Comparison of ENCODE assay signal across 22 mouse cellular contexts in the genomic region with DNA sequence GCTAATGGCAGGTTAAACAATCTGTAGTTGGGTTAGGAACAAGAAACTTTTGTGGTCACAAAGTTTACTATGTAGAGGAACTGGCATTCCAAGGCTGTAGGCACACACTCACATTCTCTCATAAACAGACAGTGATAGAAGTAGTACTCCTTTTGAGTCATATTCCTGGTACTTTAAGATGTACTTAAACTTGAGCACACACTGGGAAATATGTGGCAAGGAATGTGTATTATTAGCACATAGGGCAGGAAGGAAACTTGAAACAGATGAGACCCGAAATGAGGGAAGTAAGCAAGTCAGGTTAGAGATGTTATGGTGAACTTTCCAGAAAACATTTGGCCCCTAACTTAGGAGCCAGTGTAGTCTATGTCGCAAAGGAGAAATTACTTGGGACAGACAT.
"Had no signal": no experiment of that assay in that cellular context is flagged by ENCODE, and none has a peak within 500 bp of the region (broad histone marks: within the 10 kb centered on the region; RNA-seq: fewer than 3 reads in every experiment).

No protein-coding gene starts in this region.

- H3K36me3 ChIP-seq: limb, embryonic 12.5 days; limb, embryonic 15.5 days; liver, embryonic 13.5 days; midbrain, embryonic 10.5 days; midbrain, embryonic 13.5 days; neural tube, embryonic 13.5 days; stomach, embryonic 15.5 days had no signal

- H3K9me3 ChIP-seq: limb, embryonic 12.5 days; limb, embryonic 15.5 days; liver, embryonic 13.5 days; megakaryocyte, embryonic 14.5 days; midbrain, embryonic 10.5 days; midbrain, embryonic 13.5 days; neural tube, embryonic 13.5 days; stomach, embryonic 15.5 days had no signal

- ATAC-seq: intestine, postnatal 0 days; midbrain, embryonic 13.5 days; midbrain, embryonic 16.5 days had no signal

- H3K27ac ChIP-seq: kidney, postnatal 0 days; left cerebral cortex, adult 2 months; limb, embryonic 12.5 days; limb, embryonic 15.5 days; liver, embryonic 13.5 days; midbrain, embryonic 10.5 days; midbrain, embryonic 13.5 days; neural tube, embryonic 13.5 days; stomach, embryonic 15.5 days had no signal

- H3K4me1 ChIP-seq: limb, embryonic 12.5 days; limb, embryonic 15.5 days; liver, embryonic 13.5 days; midbrain, embryonic 10.5 days; midbrain, embryonic 13.5 days; neural tube, embryonic 13.5 days; stomach, embryonic 15.5 days had no signal

- H3K4me3 ChIP-seq: layer of hippocampus, adult 2 months; left cerebral cortex, adult 2 months; limb, embryonic 12.5 days; limb, embryonic 15.5 days; liver, embryonic 13.5 days; midbrain, embryonic 10.5 days; midbrain, embryonic 13.5 days; myocyte; neural tube, embryonic 13.5 days; stomach, embryonic 15.5 days had no signal

- H3K4me2 ChIP-seq: limb, embryonic 12.5 days; limb, embryonic 15.5 days; liver, embryonic 13.5 days; lung, embryonic 14.5 days; midbrain, embryonic 13.5 days; neural tube, embryonic 13.5 days; stomach, embryonic 15.5 days had no signal

- DNase-seq: kidney, adult 2 months; layer of hippocampus, postnatal 36 days; liver, embryonic 13.5 days; lung, embryonic 14.5 days; lung, postnatal 10 days; retina, postnatal 1 day; right cerebral cortex, postnatal 25 days; spleen, adult 18-20 months; thymus, postnatal 25 days had no signal

- H3K9ac ChIP-seq: limb, embryonic 12.5 days; limb, embryonic 15.5 days; liver, embryonic 13.5 days; lung, embryonic 14.5 days; midbrain, embryonic 13.5 days; neural tube, embryonic 13.5 days; stomach, embryonic 15.5 days had no signal
